Mouse (Mus musculus): ENCODE data around the gene Rnf220. TPM values are rescaled to one million over a fixed set of nuclear protein-coding genes. Genes with fewer than 3 reads are reported as not detected.

Rnf220 gene
- total and polyA plus RNA-seq, 3 experiments = 64.4 to 117 (median 86.8) TPM

DNA sequence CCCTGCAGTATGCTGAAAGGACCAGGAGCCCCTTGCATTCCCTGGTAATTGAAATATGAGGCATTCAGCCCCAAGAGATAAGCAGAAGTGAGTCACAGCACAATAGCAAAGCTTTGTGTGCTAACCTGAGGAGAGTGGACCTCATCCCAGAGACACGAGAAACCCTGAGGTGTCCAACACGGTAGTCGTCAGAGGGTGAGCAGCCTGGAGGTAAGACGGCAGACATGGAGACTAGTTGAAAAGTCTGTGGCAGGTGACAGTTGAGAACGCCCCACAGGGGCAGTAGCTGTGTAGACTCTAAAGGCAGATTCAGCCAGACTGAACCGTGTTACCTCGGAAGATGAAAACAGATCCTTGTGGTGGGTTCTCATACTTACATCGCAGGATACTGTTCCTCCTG, 2.2 kb upstream of the Rnf220 start:
- H3K27ac ChIP-seq (ENCODE audit: insufficient read depth, low read depth) = no peak overlapping the region
- no peak for DNase-seq (ENCODE audit: extremely low read depth)
- H3K36me3 ChIP-seq (replicated peaks in 1 of 2; ENCODE audit: control insufficient read depth in 1 of 2, insufficient read depth in 1 of 2, low read length in 1 of 2) = no peaks in the 10 kb centered on the region
- no peak overlapping the region for H3K4me2 ChIP-seq (ENCODE audit: insufficient read depth, low read depth, poor library complexity, severe bottlenecking)
- in situ Hi-C loops (cut with MboI; ENCODE audit: low pct_ligation_motif_present, low pct_unique_long_range_greater_than_20kb, low sequenced_read_pairs) = no loop called here
- H3K4me1 ChIP-seq (ENCODE audit: control insufficient read depth in 1 of 2, insufficient read depth in 2 of 2) = no peaks in the 10 kb centered on the region
- no peaks in the 10 kb centered on the region for H3K27me3 ChIP-seq (replicated peaks)
- H3K4me3 ChIP-seq (replicated peaks in 1 of 3; ENCODE audit: low read depth in 2 of 3, low read length in 2 of 3, poor library complexity in 1 of 3) = no peak overlapping the region
- no peak overlapping the region for H3K9ac ChIP-seq (ENCODE audit: insufficient read depth, low read depth)
- TF ChIP-seq POLR2A (IDR thresholded peaks at IDR 0.05; ENCODE audit: low read depth, low read length) (no peak), SMC3 (IDR thresholded peaks at IDR 0.05; ENCODE audit: low read depth, low read length) (no peak), BHLHE40 (IDR thresholded peaks at IDR 0.05; ENCODE audit: low read depth, low read length) (no peak), CHD1 (IDR thresholded peaks at IDR 0.05; ENCODE audit: low read depth, low read length) (no peak), TBP (conservative IDR thresholded peaks at IDR 0.05; ENCODE audit: low read depth, low read length) (no peak), USF1 (IDR thresholded peaks at IDR 0.05; ENCODE audit: low read depth, low read length) (no peak), CTCF (conservative IDR thresholded peaks at IDR 0.05 in 1 of 2, IDR thresholded peaks at IDR 0.05 in 1 of 2; ENCODE audit: low read depth in 2 of 2, low read length in 2 of 2) (no peak), MXI1 (IDR thresholded peaks at IDR 0.05; ENCODE audit: low read depth, low read length) (no peak), CHD2 (IDR thresholded peaks at IDR 0.05; ENCODE audit: low read length) (no peak), POLR2AphosphoS2 (IDR thresholded peaks at IDR 0.05; ENCODE audit: low read depth, low read length) (no peak)
- H3K79me2 ChIP-seq (replicated peaks; ENCODE audit: control insufficient read depth, extremely low read depth, insufficient read depth, poor library complexity, severe bottlenecking) = no peaks in the 10 kb centered on the region
- H3K9me3 ChIP-seq (replicated peaks; ENCODE audit: low read length) = peaks cover 33% of the 10 kb centered on the region
- dilution Hi-C loops (cut with MboI; ENCODE audit: extremely low pct_ligation_motif_present, extremely low pct_unique_long_range_greater_than_20kb, low sequenced_read_pairs) = no loop called here

DNA sequence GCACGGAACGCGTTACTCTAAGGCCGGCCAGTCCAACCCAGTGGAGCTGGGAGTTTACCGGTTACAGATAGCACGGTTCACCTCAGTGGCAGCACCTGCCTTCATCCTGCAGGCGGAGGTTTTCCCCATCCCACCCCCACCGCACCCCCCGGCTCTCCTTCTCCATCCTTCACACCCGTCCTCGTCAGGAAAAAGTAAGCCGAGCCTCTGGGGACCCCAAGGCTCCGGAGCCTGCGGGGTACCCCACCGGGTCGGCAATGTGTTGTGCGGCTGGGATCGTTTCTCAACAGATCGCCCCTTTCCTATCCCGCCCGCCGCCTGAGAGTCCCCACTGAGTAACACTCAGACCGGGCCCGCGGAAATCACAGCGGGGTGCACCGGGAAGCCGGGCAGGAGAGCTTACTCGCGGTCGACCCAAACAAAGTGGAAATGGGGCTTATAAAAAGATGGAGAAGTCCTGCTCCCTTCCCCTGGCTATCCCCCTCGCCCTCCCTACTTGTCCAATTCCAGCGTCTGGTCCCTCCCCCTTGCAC, 917 bp downstream of the Rnf220 start:
- dilution Hi-C loops (cut with MboI; ENCODE audit: extremely low pct_ligation_motif_present, extremely low pct_unique_long_range_greater_than_20kb, low sequenced_read_pairs) = no loop called here
- TF ChIP-seq BHLHE40 (IDR thresholded peaks at IDR 0.05; ENCODE audit: low read depth, low read length) (no peak), MAFK (IDR thresholded peaks at IDR 0.05; ENCODE audit: insufficient replicate concordance, low read length) (no peak), ZKSCAN1 (IDR thresholded peaks at IDR 0.05; ENCODE audit: borderline replicate concordance, low read depth, low read length) (no peak), UBTF (IDR thresholded peaks at IDR 0.05; ENCODE audit: low read depth, low read length) (no peak), MXI1 (IDR thresholded peaks at IDR 0.05; ENCODE audit: low read depth, low read length) (no peak), ETS1 (conservative IDR thresholded peaks at IDR 0.05; ENCODE audit: low read depth, low read length) (no peak), SMC3 (IDR thresholded peaks at IDR 0.05; ENCODE audit: low read depth, low read length) (no peak), NELFE (IDR thresholded peaks at IDR 0.05; ENCODE audit: low read depth, low read length) (no peak), USF1 (IDR thresholded peaks at IDR 0.05; ENCODE audit: low read depth, low read length) (no peak), MYC (IDR thresholded peaks at IDR 0.05; ENCODE audit: low read depth, low read length) (no peak), ZNF384 (IDR thresholded peaks at IDR 0.05; ENCODE audit: low read depth, low read length) (no peak), JUN (IDR thresholded peaks at IDR 0.05; ENCODE audit: insufficient read depth, low read depth, low read length) (no peak), SIN3A (IDR thresholded peaks at IDR 0.05; ENCODE audit: low read length) (no peak)
- Histone ChIP-seq H3K27ac (ENCODE audit: insufficient read depth, low read depth) (no peak overlapping the region), H3K9ac (ENCODE audit: insufficient read depth, low read depth) (no peak overlapping the region), H3K79me2 (replicated peaks; ENCODE audit: control insufficient read depth, extremely low read depth, insufficient read depth, poor library complexity, severe bottlenecking) (no peaks in the 10 kb centered on the region), H3K4me2 (ENCODE audit: insufficient read depth, low read depth, poor library complexity, severe bottlenecking) (no peak overlapping the region), H3K4me1 (ENCODE audit: control insufficient read depth in 1 of 2, insufficient read depth in 2 of 2) (no peaks in the 10 kb centered on the region; a peak in 1 of 4 replicates), H3K27me3 (replicated peaks) (no peaks in the 10 kb centered on the region), H3K4me3 (replicated peaks in 1 of 3; ENCODE audit: low read depth in 2 of 3, low read length in 2 of 3, poor library complexity in 1 of 3) (no peak overlapping the region), H3K9me3 (replicated peaks; ENCODE audit: low read length) (peaks cover 28% of the 10 kb centered on the region), H3K36me3 (replicated peaks in 1 of 2; ENCODE audit: control insufficient read depth in 1 of 2, insufficient read depth in 1 of 2, low read length in 1 of 2) (no peaks in the 10 kb centered on the region)
- in situ Hi-C loops (cut with MboI; ENCODE audit: low pct_ligation_motif_present, low pct_unique_long_range_greater_than_20kb, low sequenced_read_pairs) = no loop called here
- no peak for DNase-seq (ENCODE audit: extremely low read depth)

All from CH12.LX (cell line).